Mouse (Mus musculus): ENCODE measurements at regions not wholly inside any gene's neighbourhood (a gene's known extent, or its start where the extent isn't known, plus 50 kb on each side); places are given as distances from the start of the nearest gene placed in this dataset.
"Not testable (repeated sequence)": the region's sequence is repeated elsewhere in the genome, so short reads cannot be mapped to it uniquely, and the experiment has no call there.

GRCm38 (mm10) chr10:91464691-91465090 lies 283.6 kb upstream of the Tmpo start:
- no peak for DNase-seq (ENCODE audit: low spot score in 2 of 2)

GRCm38 (mm10) chr10:91447974-91448703 lies 267.0 kb upstream of the Tmpo start:
- DNase-seq (ENCODE audit: low spot score in 2 of 2), result no peak

- DNase-seq (ENCODE audit: low spot score in 2 of 2), result no peak
Measured at GRCm38 (mm10) chr10:91443321-91443720, 262.2 kb upstream of the Tmpo start.

GRCm38 (mm10) chr10:91440051-91440450 lies 258.9 kb upstream of the Tmpo start:
- no peak for DNase-seq (ENCODE audit: low spot score in 2 of 2)

GRCm38 (mm10) chr10:91437917-91438316 lies 256.8 kb upstream of the Tmpo start:
- DNase-seq (ENCODE audit: low spot score in 2 of 2), result no peak

- no peak for DNase-seq (ENCODE audit: low spot score in 2 of 2)
Measured at GRCm38 (mm10) chr10:91436091-91436569, 255.0 kb upstream of the Tmpo start.

- DNase-seq (ENCODE audit: low spot score in 2 of 2), result no peak
Measured at GRCm38 (mm10) chr10:91430281-91430680, 249.2 kb upstream of the Tmpo start.

GRCm38 (mm10) chr10:91426584-91426983 lies 245.5 kb upstream of the Tmpo start:
- DNase-seq (ENCODE audit: low spot score in 2 of 2), result no peak

GRCm38 (mm10) chr10:91425625-91426385 lies 244.7 kb upstream of the Tmpo start:
- DNase-seq (ENCODE audit: low spot score in 2 of 2), result not testable (repeated sequence)

GRCm38 (mm10) chr10:91424786-91425185 lies 243.7 kb upstream of the Tmpo start:
- no peak for DNase-seq (ENCODE audit: low spot score in 2 of 2)

- no peak for DNase-seq (ENCODE audit: low spot score in 2 of 2)
Measured at GRCm38 (mm10) chr10:91387255-91387654, 206.1 kb upstream of the Tmpo start.

GRCm38 (mm10) chr10:91384372-91384771 lies 203.3 kb upstream of the Tmpo start:
- DNase-seq (ENCODE audit: low spot score in 2 of 2), result no peak

GRCm38 (mm10) chr10:91376683-91377082 lies 195.6 kb upstream of the Tmpo start:
- DNase-seq (ENCODE audit: low spot score in 2 of 2), result no peak

- DNase-seq (ENCODE audit: low spot score in 2 of 2), result no peak
Measured at GRCm38 (mm10) chr10:91367488-91367887, 186.4 kb upstream of the Tmpo start.

GRCm38 (mm10) chr10:91362587-91362986 lies 181.5 kb upstream of the Tmpo start:
- no peak for DNase-seq (ENCODE audit: low spot score in 2 of 2)

- DNase-seq (ENCODE audit: low spot score in 2 of 2), result no peak
Measured at GRCm38 (mm10) chr10:91361621-91362020, 180.5 kb upstream of the Tmpo start.

- no peak for DNase-seq (ENCODE audit: low spot score in 2 of 2)
Measured at GRCm38 (mm10) chr10:91345465-91345864, 164.3 kb upstream of the Tmpo start.

GRCm38 (mm10) chr10:91342083-91342482 lies 161.0 kb upstream of the Tmpo start:
- DNase-seq (ENCODE audit: low spot score in 2 of 2), result no peak

GRCm38 (mm10) chr10:91339361-91339760 lies 158.2 kb upstream of the Tmpo start:
- no peak for DNase-seq (ENCODE audit: low spot score in 2 of 2)

GRCm38 (mm10) chr10:91326661-91327312 lies 145.7 kb upstream of the Tmpo start:
- DNase-seq (ENCODE audit: low spot score in 2 of 2), result no peak

GRCm38 (mm10) chr10:91326144-91326655 lies 145.1 kb upstream of the Tmpo start:
- no peak for DNase-seq (ENCODE audit: low spot score in 2 of 2)

- DNase-seq (ENCODE audit: low spot score in 2 of 2), result no peak
Measured at GRCm38 (mm10) chr10:91321226-91321625, 140.1 kb upstream of the Tmpo start.

All from adrenal gland, postnatal 4 days (tissue).